17 mouse cellular contexts compared by ENCODE assay signal in the genomic region with DNA sequence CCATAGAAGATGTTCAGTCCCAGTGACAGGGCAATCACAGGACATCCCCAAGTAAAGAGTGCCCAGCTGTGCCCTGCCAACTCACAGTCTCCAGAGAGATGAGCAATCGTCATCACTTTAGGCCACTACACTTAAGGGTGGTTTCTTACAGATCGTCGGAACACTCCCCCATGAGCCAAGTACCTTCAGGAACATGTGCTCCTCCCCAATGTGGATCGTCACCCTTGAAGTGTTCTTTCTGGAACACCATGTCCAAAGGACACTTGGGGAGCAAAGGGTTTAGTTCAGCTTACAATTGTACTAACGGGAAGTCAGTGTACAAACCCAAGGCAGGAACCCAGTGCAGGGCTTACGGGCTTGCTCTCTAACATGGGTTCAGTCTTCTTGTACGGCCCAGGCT. TPM values are rescaled to one million over a fixed set of nuclear protein-coding genes. Genes with fewer than 3 reads are reported as not detected.
DNase-seq lines count a peak whose midpoint lies in the region; ATAC-seq and TF ChIP-seq lines count a peak whose summit lies in the region.
"Had no signal": no experiment of that assay in that cellular context is flagged by ENCODE, and none has a peak within 500 bp of the region (broad histone marks: within the 10 kb centered on the region; RNA-seq: fewer than 3 reads in every experiment).

No protein-coding gene starts in this region.

- no peak overlapping the region for H3K4me3 ChIP-seq in lung, postnatal 0 days (ENCODE audit: low read depth, low read length)

- no peaks in the 10 kb centered on the region for H3K9me3 ChIP-seq in lung, postnatal 0 days (ENCODE audit: low read length)
- H3K9me3 ChIP-seq: G1E had no signal

- H3K27me3 ChIP-seq in lung, postnatal 0 days (replicated peaks; ENCODE audit: insufficient read depth, low read length): no peaks in the 10 kb centered on the region
- H3K27me3 ChIP-seq: Patski had no signal

- WGBS in lung, postnatal 0 days: 72% methylated on average over 7 of the region's 7 CpGs

- no peak overlapping the region for H3K27ac ChIP-seq in lung, postnatal 0 days (ENCODE audit: low read length)

- no peak overlapping the region for H3K4me2 ChIP-seq in lung, postnatal 0 days (replicated peaks; ENCODE audit: low read depth, low read length)

- no peaks in the 10 kb centered on the region for H3K4me1 ChIP-seq in lung, postnatal 0 days (ENCODE audit: insufficient read depth, low read depth, low read length)

- DNase-seq in lung, postnatal 0 days (ENCODE audit: low spot score): peak; percentile 42
- DNase-seq in lung, postnatal 10 days: no peak
- DNase-seq: adrenal gland, adult 2 months; adrenal gland, adult 8-10 months; adrenal gland, postnatal 10 days; adrenal gland, postnatal 14 days; adrenal gland, postnatal 25 days; adrenal gland, postnatal 36 days; B cell, adult 2 months; cerebellum, adult 11 months; cerebellum, adult 11-12 months; cerebellum, adult 18-20 months; cerebellum, adult 2 months had no signal

- H3K9ac ChIP-seq in lung, postnatal 0 days (replicated peaks; ENCODE audit: low read depth): no peak overlapping the region

- TF ChIP-seq CTCF in lung, postnatal 0 days (IDR thresholded peaks at IDR 0.05): no peak

- TF ChIP-seq EP300 in lung, postnatal 0 days (IDR thresholded peaks at IDR 0.05): peak; percentile 96

- ATAC-seq in lung, postnatal 0 days: peak; percentile 62; the same call in 1 of the 2 replicates
- ATAC-seq: activated CD4-positive, CD25-positive, alpha-beta regulatory T cell, adult 4 months; CD4-positive, CD25-positive, alpha-beta regulatory T cell, adult 4 months; Patski had no signal

- no peaks in the 10 kb centered on the region for H3K36me3 ChIP-seq in lung, postnatal 0 days (ENCODE audit: insufficient read depth, low read length)
- H3K36me3 ChIP-seq: G1E had no signal

RNA-seq across cellular contexts. Expression of a gene that starts 18.2 kb away (rescaled TPM):
- polyA plus RNA-seq in lung, postnatal 0 days (2015; fragmentation: Nextera tagmentation; extraction: Ambion mirVana): 89.5 and 97.7 TPM in 2 replicates

RNA-seq across cellular contexts. Expression of a gene that starts 18.6 kb away (rescaled TPM):
- 38.6 and 56.3 TPM in 2 replicates for polyA plus RNA-seq in lung, postnatal 0 days (2015; fragmentation: Nextera tagmentation; extraction: Ambion mirVana)
- polyA plus RNA-seq: activated CD4-positive, CD25-positive, alpha-beta regulatory T cell, adult 4 months had no signal

RNA-seq across cellular contexts. Expression of a gene that starts 46.1 kb away (rescaled TPM):
- polyA plus RNA-seq in lung, postnatal 0 days (2015; fragmentation: Nextera tagmentation; extraction: Ambion mirVana): 0.05 and 0.06 TPM in 2 replicates
- polyA plus RNA-seq: activated CD4-positive, CD25-positive, alpha-beta regulatory T cell, adult 4 months; CD4-positive, CD25-positive, alpha-beta regulatory T cell, adult 4 months had no signal
